Mouse (Mus musculus): ENCODE data around the gene Tspo2.

The Tspo2 gene

DNA sequence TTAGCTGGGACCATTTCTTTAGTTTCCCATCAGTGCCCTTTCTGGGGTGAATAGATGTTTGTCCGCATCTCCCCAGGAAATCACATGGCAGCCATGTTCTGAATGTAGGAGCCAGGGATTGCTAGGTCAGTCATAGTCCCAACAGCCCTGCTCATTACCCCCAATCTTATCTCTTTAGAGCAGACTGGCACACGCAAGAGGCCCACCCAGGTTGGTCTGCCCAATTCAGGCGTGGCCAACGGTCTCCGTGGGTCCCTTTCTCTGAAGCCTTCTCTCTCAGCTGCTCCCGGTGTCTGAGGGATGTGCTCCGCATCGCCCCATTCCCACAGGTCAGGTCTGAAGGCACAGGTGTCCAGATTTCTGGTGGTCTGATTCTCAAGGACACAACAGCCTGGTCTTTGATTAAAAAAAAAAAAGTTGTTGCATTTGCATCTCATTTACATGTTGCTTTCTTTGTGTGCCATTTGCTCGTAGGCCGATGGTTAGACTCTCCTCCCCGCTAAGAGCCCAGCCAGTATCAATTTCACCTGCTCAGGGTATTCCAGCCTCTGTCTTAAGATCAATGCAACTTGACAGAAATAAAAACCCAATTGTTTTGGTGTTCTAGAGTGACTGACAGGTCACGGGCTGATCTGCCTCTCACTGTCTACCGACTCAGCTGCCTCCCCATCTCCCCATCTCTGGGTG lies 513 bp downstream of the Tspo2 start:
- no peak for DNase-seq

DNA sequence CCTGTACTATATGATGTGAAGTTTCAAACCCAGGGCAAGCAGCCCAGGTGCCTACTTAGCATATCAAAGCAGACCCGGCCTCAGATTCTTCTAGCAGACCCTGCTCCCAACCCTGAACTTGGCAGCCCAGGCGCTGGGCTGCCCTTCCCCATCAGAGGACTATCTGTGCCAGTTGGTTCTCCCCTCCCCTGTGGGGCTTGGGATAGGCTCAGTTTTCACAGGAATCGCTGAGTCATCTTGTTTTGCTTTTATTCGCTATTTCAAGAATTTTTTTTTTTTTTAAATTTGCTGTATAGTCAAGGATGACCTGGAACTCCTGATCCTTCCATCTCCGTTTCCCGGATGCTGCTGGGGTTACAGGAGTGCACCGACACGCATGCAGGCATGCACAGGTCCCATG lies 3.6 kb downstream of the Tspo2 start:
- DNase-seq, result no peak

DNA sequence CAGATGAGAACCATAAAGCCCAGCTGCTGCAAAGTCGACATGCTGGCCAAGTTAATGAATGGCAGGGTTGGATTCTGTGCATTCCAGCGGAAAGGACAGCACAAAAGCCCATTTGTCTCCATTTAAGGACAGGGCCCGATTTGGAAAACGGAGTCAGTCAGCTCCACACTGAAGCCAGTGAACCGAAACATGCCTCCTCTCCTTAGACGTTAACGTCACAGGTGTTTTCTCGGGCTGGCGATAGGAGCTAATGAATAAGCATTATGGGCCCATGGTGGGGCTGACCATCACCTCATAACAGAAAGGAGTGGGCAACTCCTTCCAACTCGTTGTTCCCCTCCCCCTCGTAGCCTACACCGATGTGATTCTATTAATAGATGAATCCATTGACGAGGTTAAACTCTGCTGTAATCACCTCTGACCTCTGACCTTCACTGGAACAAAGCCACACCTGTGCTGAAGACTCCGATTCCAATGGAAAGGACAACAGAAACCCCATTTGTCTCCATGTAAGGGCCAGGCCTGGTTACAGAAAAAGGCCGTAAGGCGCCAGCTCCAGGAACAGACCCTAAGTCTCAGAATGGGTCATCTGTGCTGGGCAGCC lies 7.7 kb downstream of the Tspo2 start:
- DNase-seq, result no peak

DNA sequence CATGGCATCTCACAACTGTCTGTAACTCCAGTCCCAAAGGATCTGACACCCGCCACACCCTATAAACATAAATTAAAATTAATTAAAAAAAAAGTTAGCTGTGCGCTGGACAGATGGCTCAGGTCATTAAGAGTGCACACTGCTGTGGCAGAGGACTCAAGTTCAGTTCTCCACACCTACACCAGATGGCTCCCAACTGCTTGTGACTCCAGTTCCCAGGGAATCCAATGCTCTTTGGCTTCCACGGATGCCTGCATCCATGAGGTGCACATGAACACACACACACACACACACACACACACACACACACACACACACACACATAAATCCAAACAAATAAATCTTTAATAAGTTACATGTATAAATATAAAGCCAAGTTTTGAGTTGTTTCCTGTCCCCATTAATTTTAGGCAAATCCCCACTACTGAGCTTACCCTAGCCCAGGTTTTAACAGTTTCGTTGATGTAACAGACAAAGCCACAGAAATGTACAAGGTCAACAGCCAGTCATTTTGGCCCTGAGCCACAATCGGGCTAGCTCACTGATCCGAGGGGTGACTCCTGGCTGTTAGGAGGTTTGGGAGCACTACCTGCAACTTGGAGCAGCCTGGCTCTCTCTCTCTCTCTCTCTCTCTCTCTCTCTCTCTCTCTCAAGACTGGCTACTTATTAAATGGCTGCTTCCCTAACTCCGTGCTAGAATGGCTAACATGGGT lies 8.4 kb downstream of the Tspo2 start:
- no peak for DNase-seq

DNA sequence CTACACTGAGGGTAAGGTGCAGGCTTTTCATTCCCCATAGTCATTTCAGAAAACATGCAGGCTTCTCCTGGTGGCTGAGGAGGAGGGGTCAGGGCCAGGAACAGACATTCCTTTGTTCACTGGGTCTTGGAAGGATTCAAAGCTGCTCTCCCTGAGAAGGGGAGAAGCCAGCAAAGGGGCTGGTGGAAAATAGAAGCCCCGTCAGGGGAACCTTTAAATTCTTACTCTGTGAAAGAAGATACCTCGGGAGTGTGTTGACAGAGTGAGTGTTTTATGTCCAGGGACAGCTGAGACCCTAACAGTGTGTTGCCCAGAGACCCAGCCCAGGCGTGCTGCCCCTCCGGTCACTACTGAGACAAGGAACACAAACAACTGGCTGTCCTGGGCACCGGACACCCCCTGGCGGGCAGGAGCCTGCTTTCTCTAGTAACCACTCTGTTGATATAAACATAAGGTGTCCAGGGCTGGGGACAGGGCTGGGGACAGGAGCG lies 13.9 kb downstream of the Tspo2 start:
- DNase-seq, result no peak

DNA sequence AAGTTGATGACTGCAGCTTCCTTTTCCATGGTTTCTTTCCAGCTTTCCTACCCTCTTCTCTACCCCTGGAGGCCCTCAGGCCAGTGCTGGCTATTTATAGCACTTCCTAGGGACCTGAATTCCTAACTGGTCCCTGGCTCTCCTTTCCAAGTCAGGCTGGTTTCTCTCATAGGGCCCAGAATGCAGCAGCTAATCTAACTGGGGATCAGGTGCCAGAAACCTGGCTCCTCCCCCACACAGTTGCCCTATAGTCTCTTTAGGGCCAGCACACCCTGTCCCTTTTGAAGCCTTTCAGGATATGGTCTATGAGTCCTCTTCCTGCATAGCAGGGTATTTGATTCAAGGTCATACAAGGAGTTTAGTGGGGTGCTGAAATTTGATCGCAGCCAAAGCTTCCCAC lies 14.8 kb downstream of the Tspo2 start:
- no peak for DNase-seq

DNA sequence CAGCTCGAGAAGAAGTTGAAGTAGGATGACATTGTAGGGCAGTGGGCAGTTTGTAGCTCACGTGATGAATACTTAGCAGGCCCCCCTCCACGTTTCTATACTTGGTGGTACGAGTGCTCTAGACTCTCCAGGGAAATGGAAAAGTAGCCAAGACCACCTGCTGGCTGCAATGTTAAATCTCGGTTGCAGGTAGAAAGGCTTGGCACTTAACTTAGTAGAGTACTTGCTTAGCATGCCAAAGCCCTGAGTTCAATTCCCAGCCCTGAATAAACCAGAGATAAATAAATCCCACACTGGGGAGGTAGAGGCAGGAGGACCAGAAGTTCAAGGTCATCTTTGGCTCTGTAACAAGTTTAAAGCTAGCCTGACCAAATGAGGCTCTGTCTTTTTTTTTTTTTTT lies 16.8 kb downstream of the Tspo2 start:
- no peak for DNase-seq

DNA sequence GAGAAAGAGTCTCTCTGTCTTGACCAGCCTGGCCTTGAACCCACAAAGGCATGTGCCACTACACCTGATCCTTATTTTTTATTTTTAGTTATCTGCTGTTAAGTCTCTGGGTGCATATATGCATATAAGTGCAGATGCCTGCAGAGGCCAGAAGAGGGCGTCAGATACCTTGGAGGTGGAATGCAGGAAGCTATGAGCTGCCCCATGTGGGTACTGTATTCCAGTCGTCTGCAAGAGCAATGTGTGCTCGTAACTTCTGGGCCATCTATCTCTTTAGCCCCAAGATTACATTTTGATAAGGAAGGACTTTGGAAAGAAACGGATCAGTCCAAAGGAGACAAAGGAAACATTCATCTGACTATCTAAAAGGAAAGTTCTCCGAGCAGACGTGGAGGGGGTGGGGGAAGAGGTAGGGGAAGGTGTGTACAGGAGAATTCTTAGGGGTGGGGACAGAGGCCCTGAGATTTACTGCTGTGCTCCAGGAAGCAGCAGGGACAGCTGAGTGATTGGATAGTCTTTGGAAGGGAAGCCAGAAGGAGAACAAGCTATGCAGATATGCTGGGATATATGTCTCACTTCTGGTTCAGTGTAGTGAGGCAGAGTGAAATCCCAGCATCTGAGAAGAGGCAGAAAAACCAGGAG lies 17.5 kb downstream of the Tspo2 start:
- no peak for DNase-seq

DNA sequence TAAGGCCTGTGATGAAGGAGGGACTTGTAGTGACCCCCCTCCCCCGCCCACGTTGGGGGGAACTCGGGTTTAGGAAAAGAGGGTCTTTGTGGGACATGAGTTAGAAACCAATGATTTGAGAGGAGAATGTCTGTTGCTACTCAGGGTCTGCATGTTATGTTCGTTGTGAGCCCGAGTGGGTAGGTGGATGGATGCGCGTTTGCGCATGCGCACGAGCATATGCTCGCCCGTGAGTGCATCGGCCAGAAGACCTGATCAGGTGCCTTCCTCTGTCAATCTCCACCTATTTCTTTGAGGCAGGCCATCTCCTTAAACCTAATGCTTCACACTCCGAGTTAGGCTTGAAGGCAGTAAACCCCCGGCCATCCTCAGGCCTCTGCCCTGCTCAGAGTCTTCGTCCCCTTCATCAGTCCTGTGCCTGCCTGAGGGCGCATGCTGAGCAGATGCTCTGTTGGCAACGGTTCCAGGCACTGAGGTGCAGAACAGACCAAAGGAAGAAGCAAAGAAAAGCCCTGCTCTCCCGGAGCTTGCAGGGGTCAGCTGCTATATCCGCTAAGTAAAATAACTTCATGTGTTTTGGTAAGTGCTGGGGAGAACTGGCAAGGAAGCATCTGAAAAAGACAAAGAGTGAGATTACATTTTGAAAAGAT lies 18.2 kb downstream of the Tspo2 start:
- DNase-seq, result no peak

DNA sequence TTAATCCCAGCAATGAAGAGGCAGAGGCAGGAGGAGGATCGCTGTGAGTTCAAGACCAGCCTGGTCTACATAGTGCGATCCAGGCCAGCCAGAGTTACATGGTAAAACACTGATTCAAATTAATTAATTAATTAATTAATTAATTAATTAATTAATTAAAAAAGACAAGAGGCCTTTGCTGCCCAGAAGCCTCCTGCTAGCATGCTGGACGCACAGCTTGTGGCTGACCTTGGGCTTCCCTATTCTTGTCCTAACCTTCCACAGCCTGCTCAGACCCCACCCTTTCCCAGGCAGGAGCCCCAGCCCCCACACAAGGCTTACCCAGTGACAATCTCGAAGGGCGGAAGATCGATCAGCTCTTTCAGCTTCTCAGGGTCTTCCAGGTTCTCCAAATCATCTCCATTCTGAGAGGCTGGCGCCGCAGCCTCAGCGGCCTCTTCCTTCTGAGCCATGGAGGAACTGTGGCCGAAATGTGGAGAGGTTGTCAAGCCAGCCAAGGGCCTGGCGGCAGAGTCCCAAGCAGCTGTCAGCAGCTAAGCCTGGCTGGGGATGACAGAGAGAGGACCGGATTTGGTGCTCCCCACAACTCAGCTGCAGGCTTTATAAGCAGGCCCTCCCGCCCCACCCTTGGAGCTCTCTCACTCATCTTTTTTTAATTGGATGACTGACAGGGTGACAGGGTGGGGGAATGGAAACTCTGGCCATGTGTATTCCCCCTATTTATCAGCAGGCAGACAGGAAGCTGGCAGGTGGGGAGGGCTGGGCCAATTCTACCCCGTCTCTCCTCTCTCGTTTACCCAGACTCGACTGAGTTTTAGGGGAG lies 19.0 kb downstream of the Tspo2 start, which contains the start of gene Apobec2:
Apobec2 (minus strand) TSS at position 773 of the 823 bp plus-strand sequence.
- DNase-seq, result no peak

DNA sequence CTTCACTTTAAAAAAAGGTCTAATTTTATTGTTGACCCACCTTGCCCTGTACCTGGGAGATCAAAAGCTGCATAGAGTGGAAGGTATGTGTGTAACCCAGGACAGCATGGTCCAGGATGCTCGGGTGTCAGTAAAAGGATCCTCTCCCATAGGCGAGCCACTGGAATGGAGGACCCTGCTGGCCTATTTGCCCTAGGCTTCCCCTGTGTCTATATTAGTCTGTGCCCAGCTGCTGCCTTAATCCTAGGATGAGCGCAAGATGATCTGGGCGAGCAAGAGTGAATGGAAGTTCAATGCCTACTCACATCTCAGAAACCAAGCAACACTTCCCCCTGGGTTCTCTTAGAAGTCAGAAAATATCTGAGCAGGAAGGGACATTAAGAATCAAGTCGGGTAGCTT lies 20.3 kb downstream of the Tspo2 start:
- no peak for DNase-seq

DNA sequence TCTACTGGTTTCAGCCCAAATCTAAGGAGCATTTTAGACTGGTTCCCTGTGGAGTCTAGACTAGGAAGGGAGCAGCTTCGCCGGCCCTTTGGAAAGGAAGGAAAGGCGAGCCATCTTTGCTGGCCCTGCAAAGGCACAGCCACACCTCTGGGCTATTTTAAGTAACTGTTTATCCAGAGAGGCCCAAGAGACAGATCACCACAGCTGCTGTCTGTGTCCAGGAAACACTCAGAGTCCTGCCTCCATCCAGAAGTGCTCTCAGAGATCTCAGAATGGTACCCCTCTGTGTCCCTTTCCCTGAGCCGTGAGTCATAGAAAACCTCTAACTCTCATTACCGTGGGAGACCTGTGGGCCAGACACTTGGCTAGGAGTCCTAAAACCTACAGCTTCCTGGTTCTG lies 20.9 kb downstream of the Tspo2 start:
- no peak for DNase-seq

DNA sequence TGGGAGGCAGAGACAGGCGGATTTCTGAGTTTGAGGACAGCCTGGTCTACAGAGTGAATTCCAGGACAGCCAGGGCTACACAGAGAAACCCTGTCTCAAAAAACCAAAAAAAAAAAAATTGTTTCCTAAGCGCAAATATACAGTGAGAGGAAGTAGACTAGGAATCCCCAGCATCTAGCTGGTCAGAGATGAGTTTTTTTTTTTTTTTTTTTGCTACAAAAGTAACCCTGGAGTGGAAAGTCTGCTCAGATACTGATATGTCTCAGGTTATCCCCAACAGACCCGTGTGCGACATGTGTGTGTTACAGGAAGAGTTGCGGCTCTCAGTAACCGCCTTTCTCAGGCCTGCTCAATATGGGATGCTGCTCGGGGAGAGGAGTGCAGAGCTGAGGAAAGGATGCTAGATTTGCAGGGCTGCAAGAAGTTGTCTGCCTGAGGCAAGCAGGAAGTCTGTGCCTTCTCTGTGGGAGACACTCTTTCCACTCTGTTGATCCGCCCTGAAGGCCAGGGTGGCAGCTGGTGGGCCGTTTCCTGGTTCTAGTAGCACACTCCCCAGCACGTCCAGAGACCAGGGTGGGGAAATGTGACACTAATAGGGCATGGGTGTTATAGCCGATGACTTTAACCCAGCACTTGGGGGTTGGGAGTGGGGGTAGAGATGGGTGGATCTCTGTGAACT lies 23.3 kb downstream of the Tspo2 start:
- DNase-seq, result no peak

DNA sequence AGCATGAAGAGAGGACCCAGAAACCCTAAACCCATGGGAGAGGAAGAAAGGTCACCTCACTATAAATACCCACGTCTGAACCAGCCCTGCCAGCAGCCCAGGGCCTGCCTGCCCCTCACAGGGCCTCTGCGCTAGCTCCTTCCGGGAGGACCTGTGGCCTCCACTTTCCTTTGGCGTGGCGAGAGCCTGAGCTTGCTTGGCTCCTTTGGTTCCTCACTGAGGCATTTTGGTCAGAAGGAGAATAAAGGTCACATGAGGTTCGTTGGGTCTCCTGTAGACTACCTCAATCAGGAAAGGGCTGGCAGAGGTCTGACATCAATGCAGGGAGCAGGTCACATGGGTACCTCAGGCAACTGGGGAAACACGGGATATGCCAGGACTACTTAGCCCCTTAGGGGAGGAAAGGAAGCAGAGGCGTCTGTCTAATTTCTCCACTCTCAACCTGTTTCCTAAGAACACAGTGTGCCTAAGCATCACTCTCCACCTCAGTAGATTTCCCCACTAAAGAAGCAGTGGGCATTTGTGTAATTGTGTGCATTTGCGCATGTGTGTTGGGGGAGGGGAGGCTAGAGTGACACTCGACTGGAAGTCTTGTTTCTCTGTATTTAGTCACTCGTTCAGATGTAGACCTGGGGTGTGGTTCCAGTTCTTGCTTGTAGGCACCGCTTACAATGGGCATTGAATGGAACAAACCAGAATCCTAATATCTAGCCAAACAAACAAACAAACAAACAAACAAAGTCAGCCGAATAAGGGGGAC lies 24.2 kb downstream of the Tspo2 start:
- DNase-seq, result no peak

DNA sequence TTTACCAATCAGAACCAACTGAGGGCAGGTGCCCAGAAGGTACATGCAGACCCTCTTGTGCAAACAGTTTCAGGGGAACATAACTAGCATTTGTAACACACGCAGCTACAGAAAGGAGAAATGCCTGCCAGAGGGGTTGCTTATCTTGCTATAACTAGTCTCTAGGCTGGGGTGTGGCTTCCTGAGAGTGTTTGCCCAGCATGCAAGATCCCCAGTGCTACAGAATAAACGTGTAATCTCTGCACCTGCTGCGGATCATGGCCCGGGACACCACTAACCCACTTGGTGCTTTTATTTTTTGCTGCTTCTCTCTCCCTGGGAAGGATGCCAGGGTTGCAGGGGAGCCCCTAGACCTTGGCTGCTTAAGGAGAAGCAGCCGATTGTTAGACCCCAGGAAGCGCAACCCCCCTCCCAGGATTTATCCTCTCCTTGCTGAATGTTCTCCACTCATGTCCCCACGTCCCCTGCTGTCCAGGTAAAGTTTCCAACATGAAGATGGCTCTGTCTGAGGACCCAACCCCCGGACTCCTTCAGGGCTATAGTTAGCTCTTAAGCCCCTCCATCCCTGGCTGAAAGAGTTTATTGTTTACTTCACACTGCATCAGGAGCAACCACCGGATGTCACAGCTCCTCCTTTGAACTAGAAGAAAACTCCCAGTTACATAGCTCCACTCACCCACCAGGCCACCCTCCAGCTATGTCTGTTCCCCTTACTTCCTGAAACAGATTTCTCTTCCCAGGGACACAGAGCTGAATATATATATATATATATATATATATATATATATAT lies 25.3 kb downstream of the Tspo2 start:
- DNase-seq, result no peak

DNA sequence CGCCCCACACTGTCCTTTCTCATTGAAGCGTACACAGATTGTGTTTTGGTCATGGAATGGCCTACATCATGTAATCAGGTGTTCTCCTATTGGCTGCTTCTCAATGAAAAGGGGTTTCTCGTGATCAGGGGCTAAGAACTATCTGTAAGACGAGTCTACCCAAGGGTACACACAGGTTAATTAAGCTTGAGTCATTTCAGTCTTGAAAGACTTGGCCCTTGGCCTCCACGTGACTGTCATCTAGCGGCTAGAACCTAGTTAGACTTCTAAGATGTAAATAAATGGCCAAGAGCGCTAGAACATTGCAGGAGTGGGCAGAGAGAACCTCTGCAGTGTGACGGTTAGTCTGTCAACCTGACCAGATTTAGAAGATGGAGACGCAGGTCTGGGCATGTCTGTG lies 27.1 kb downstream of the Tspo2 start:
- no peak for DNase-seq

DNA sequence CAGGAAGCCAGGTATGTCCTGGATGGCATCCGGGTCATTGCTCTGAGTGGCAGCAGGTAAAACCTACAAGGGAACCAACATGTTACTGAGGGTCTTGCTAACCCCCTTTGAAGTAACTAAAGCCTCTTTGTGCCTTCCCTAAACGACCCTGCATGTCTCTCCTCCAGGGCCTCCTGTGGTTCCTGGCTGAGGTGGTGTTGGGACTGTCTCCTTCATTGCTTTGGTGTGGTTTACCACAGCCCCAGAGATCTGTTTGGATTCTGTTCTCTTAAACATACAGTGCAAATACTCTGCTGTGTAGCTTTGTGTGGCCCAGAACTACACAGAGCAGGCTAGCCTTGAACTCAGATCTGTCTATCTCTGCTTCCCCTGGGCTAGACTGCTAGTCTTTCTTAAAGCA lies 31.8 kb downstream of the Tspo2 start:
- DNase-seq, result no peak

DNA sequence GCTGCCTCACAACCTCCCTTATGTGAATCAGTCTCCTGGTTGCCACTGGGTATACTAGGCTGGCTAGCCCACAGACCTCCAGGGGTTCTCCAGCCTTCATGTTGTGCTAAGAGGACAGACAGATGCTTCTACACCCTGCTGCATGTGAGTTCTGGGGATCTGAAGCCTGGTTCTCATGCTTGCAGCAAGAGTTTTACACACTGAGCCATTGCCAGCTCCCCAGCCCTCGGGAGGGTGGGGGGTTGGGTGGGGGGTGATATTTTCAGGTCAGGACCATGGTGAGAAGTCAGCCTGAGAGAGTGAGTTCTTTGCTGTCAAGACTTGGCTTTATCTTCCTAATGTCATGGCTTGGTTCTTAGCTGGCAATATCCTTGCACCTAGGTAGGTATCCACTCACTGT lies 32.5 kb downstream of the Tspo2 start:
- no peak for DNase-seq

DNA sequence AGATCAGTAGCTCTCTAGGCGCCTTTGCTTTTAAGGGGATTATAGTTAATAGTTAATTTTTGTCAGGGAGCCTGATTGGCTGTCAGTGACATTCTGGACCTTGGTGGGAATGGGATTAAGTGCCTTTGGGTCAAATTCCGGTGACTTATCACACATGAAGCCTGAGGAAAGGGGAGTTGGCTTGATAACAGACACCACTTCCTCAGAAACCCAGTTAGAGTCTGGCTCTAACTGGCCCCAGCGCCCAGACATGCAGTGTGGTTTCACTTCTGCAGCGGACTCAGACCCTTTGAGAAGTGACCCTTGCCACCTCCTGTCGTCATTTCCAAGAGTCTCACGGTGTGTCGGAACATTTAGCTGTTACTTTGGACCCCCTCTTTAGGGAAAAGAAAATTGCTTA lies 33.1 kb downstream of the Tspo2 start:
- DNase-seq, result no peak

DNA sequence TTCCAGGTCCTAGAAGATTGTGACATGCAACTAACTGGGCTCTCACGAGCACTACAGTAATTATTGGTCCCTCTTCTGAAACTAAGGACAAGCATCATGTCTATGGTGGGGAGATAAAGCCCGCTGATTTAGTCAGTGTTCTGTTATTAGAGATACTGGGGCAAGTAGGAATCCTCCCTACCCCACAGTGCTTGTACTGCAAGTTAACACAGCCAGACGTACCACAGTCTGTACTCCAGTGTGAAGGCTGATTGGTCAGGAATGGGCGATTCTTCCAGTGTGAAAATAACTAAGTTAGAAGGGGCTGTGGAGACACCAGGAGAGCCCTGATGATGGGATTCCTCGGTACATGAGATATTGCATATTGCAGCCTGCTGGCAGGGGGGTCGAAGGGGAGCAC lies 33.8 kb downstream of the Tspo2 start:
- DNase-seq, result no peak
